Mouse (Mus musculus): ENCODE measurements around the gene Pex6.

DNA sequence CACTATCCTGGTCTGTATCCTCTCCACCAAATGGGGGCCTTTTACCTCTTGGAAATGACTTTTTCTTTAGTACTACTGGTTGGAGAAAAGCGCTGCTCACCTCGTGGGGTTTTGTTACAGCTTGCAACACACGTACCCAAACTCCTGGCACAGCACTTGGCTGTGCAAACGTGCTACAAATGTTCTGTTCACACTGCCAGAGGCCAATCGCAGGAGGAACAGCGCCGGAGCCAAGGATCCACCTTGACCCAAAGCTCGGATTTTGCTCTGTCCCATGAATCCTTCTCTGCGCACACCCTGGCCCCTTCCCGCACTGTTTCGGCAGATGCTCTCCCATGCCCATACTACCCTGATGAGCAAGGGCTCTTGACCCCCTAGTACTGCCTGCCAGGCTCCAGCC, 17.2 kb downstream of the Pex6 start:
- TF ChIP-seq CTCF (conservative IDR thresholded peaks at IDR 0.05; ENCODE audit: low read length) (no peak), POU5F1 (IDR thresholded peaks at IDR 0.05; ENCODE audit: borderline replicate concordance, low read length) (no peak)
